Comparison of ENCODE assay signal across 33 mouse cellular contexts in the genomic region with DNA sequence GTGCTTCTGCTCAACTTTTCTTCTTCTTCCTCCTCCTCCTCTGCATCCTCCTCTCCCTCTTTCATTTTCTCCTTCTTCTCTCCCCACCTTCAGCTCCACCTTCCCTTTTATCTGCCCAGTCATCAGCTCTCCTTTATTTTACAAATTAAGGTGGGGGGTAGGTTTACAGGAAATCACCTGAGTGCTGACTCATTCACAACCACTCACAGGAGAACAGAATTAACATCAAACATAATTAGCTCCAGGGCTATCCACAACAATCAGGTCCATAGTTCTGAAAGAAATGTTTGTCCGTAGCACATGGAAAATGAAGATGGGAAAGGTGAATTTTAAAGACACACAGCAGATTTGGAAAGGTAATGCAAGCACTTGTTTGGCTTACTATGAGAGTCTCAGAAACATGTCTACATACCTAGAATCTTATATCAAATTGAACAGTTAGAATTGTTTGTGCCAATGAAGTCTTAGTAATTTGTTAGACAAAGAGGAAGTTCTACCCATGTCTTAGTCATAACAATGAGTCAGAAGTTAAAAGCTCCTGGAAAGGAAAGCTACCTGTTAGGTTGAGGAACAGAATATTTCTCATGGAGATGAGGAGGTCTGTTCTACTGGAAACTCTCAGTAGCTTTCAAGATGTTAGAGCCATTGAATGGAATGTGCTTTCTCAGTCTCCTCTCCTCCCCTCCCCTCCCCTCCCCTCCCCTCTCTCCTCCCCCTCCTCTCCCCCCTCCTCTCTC.
DNase-seq lines count a peak whose midpoint lies in the region; TF ChIP-seq lines count a peak whose summit lies in the region.
"Had no signal": no experiment of that assay in that cellular context is flagged by ENCODE, and none has a peak within 500 bp of the region (broad histone marks: within the 10 kb centered on the region; RNA-seq: fewer than 3 reads in every experiment).

No protein-coding gene starts in this region.

- no peaks in the 10 kb centered on the region for H3K27me3 ChIP-seq in CH12.LX (replicated peaks)
- no peaks in the 10 kb centered on the region for H3K27me3 ChIP-seq in splenic B cell, adult 2 months (ENCODE audit: control insufficient read depth, insufficient read depth, low read length, poor library complexity, severe bottlenecking)
- H3K27me3 ChIP-seq: embryonic facial prominence, embryonic 15.5 days; forebrain, embryonic 13.5 days; liver, embryonic 15.5 days; neural tube, embryonic 13.5 days; stomach, embryonic 15.5 days had no signal

- H3K9ac ChIP-seq in CH12.LX (ENCODE audit: insufficient read depth, low read depth), result no peak overlapping the region
- H3K9ac ChIP-seq: embryonic facial prominence, embryonic 15.5 days; forebrain, embryonic 13.5 days; liver, embryonic 15.5 days; lung, embryonic 14.5 days; neural tube, embryonic 13.5 days; stomach, embryonic 15.5 days had no signal

- H3K79me2 ChIP-seq in CH12.LX (replicated peaks; ENCODE audit: control insufficient read depth, extremely low read depth, insufficient read depth, poor library complexity, severe bottlenecking), result no peaks in the 10 kb centered on the region

- no peaks in the 10 kb centered on the region for H3K36me3 ChIP-seq in CH12.LX (replicated peaks in 1 of 2; ENCODE audit: control insufficient read depth in 1 of 2, insufficient read depth in 1 of 2, low read length in 1 of 2)
- no peaks in the 10 kb centered on the region for H3K36me3 ChIP-seq in splenic B cell, adult 2 months (ENCODE audit: control insufficient read depth, insufficient read depth, low read length, poor library complexity, severe bottlenecking)
- H3K36me3 ChIP-seq: embryonic facial prominence, embryonic 10.5 days; embryonic facial prominence, embryonic 15.5 days; G1E; hindbrain, embryonic 10.5 days; liver, embryonic 15.5 days; midbrain, embryonic 10.5 days; neural tube, embryonic 13.5 days; stomach, embryonic 15.5 days had no signal

- no peak for TF ChIP-seq CTCF in CH12.LX (conservative IDR thresholded peaks at IDR 0.05 in 1 of 2, IDR thresholded peaks at IDR 0.05 in 1 of 2; ENCODE audit: low read depth in 2 of 2, low read length in 2 of 2)

- 0 out of 2 replicates have a peak overlapping the region, but pooled peaks have one; percentile 14 for H3K4me2 ChIP-seq in CH12.LX (ENCODE audit: insufficient read depth, low read depth, poor library complexity, severe bottlenecking)
- H3K4me2 ChIP-seq: embryonic facial prominence, embryonic 15.5 days; forebrain, embryonic 13.5 days; liver, embryonic 15.5 days; lung, embryonic 14.5 days; neural tube, embryonic 13.5 days; stomach, embryonic 15.5 days had no signal

- TF ChIP-seq EP300 in CH12.LX (IDR thresholded peaks at IDR 0.05; ENCODE audit: low read length), result peak; percentile 39

- H3K9me3 ChIP-seq in CH12.LX (replicated peaks; ENCODE audit: low read length), result peaks cover 3% of the 10 kb centered on the region
- H3K9me3 ChIP-seq: embryonic facial prominence, embryonic 10.5 days; embryonic facial prominence, embryonic 15.5 days; forebrain, embryonic 13.5 days; hindbrain, embryonic 10.5 days; liver, embryonic 15.5 days; midbrain, embryonic 10.5 days; neural tube, embryonic 13.5 days; stomach, embryonic 15.5 days had no signal

- no peak overlapping the region for H3K27ac ChIP-seq in CH12.LX (ENCODE audit: insufficient read depth, low read depth)
- H3K27ac ChIP-seq: embryonic facial prominence, embryonic 10.5 days; embryonic facial prominence, embryonic 15.5 days; forebrain, embryonic 13.5 days; gastrocnemius, adult 2 months; hindbrain, embryonic 10.5 days; hindbrain, postnatal 0 days; liver, embryonic 15.5 days; midbrain, embryonic 10.5 days; neural tube, embryonic 13.5 days; stomach, embryonic 15.5 days had no signal

- no peak overlapping the region for H3K4me3 ChIP-seq in CH12.LX (replicated peaks in 1 of 3; ENCODE audit: low read depth in 2 of 3, low read length in 2 of 3, poor library complexity in 1 of 3)
- H3K4me3 ChIP-seq: embryonic facial prominence, embryonic 10.5 days; embryonic facial prominence, embryonic 15.5 days; forebrain, embryonic 13.5 days; gastrocnemius, adult 2 months; hindbrain, embryonic 10.5 days; liver, embryonic 15.5 days; midbrain, embryonic 10.5 days; myocyte; neural tube, embryonic 13.5 days; stomach, embryonic 15.5 days had no signal

- dilution Hi-C loops in CH12.LX (cut with MboI; ENCODE audit: extremely low pct_ligation_motif_present, extremely low pct_unique_long_range_greater_than_20kb, low sequenced_read_pairs), result no loop called here

- DNase-seq in CH12.LX (ENCODE audit: extremely low read depth) (peak; percentile 17), R1 (ENCODE audit: low read depth, low spot score) (peak; percentile 88)
- peak; percentile 43 for DNase-seq in induced T-regulatory cell, adult 2 months (ENCODE audit: low read depth)
- peak; percentile 13 for DNase-seq in splenic B cell, adult 2 months (ENCODE audit: low read depth, low spot score)
- no peak for DNase-seq in thymus, postnatal 36 days
- no peak for DNase-seq in thymus, postnatal 0 days (ENCODE audit: low spot score)
- DNase-seq in adrenal gland, postnatal 14 days, result no peak
- DNase-seq: adrenal gland, adult 2 months; cerebellum, adult 8-10 months; cerebellum, postnatal 25 days; gastrocnemius, adult 2 months; gastrocnemius, postnatal 36 days; heart, postnatal 14 days; kidney, adult 9 months; kidney, postnatal 10 days; layer of hippocampus, adult 9-11 months; liver; lung, embryonic 14.5 days; lung, postnatal 14 days; retina, postnatal 1 day; right cerebral cortex, postnatal 14 days; thymus, postnatal 25 days had no signal

- no peak for TF ChIP-seq RAD21 in CH12.LX (IDR thresholded peaks at IDR 0.05; ENCODE audit: low read depth, low read length)

- in situ Hi-C loops in CH12.LX (cut with MboI; ENCODE audit: low pct_ligation_motif_present, low pct_unique_long_range_greater_than_20kb, low sequenced_read_pairs), result no loop called here

- H3K4me1 ChIP-seq in CH12.LX (ENCODE audit: control insufficient read depth in 1 of 2, insufficient read depth in 2 of 2), result peaks cover 9 to 11% of the 10 kb centered on the region in 2 experiments; a peak in 3 of 4 replicates
- H3K4me1 ChIP-seq: embryonic facial prominence, embryonic 15.5 days; forebrain, embryonic 13.5 days; liver, embryonic 15.5 days; midbrain, embryonic 10.5 days; stomach, embryonic 15.5 days had no signal

- no peak for TF ChIP-seq POLR2A in CH12.LX (IDR thresholded peaks at IDR 0.05; ENCODE audit: low read depth, low read length)

TF ChIP-seq in CH12.LX, 34 proteins besides CTCF, POLR2A, EP300 and RAD21:
- TF ChIP-seq BHLHE40 (IDR thresholded peaks at IDR 0.05; ENCODE audit: low read depth, low read length), result peak; percentile 53; the same call in 1 of the 2 replicates
- no peak for TF ChIP-seq MAZ (IDR thresholded peaks at IDR 0.05; ENCODE audit: low read depth, low read length)
- 0 out of 2 replicates have a peak, but pooled peaks have one; percentile 7 for TF ChIP-seq JUND (conservative IDR thresholded peaks at IDR 0.05; ENCODE audit: low read depth, low read length)
- TF ChIP-seq JUN (IDR thresholded peaks at IDR 0.05; ENCODE audit: insufficient read depth, low read depth, low read length), result peak; percentile 14; the same call in 1 of the 2 replicates

Comparison
In these comparisons a context has a peak if more than half of its experiments do, and no peak if none do; other contexts are left out.
1. DNase-seq: peak in CH12.LX (single experiment), R1 (single experiment), induced T-regulatory cell, adult 2 months (single experiment) and splenic B cell, adult 2 months (single experiment); none in thymus, postnatal 36 days (0 of 2), thymus, postnatal 0 days (single experiment) and adrenal gland, postnatal 14 days (single experiment).